Mouse (Mus musculus): ENCODE measurements around the gene Map3k9. TPM values are rescaled to one million over a fixed set of nuclear protein-coding genes. Genes with fewer than 3 reads are reported as not detected.

Gene Map3k9
- total and polyA plus RNA-seq, 3 experiments: 0.11 to 0.53 TPM; not detected in 1

- ATAC-seq (ENCODE audit: extremely low read depth, insufficient number of reproducible peaks, low FRiP score, poor library complexity, severe bottlenecking) (no peak), DNase-seq (ENCODE audit: low spot score) (no peak)
- Histone ChIP-seq H3K4me1 (ENCODE audit: insufficient read depth, low read depth, low read length) (no peaks in the 10 kb centered on the region), H3K36me3 (replicated peaks) (no peaks in the 10 kb centered on the region), H3K9me3 (replicated peaks) (no peaks in the 10 kb centered on the region), H3K27me3 (ENCODE audit: insufficient read depth, low read length) (peaks cover 5% of the 10 kb centered on the region; the same call in 1 of the 2 replicates), H3K4me3 (ENCODE audit: low read depth, low read length) (no peak overlapping the region)
- TF ChIP-seq TAL1 (conservative IDR thresholded peaks at IDR 0.05; ENCODE audit: low read depth, low read length): no peak
Measured at GRCm38 (mm10) chr12:81792511-81793218, 11.7 kb upstream of the Map3k9 start.

DNA sequence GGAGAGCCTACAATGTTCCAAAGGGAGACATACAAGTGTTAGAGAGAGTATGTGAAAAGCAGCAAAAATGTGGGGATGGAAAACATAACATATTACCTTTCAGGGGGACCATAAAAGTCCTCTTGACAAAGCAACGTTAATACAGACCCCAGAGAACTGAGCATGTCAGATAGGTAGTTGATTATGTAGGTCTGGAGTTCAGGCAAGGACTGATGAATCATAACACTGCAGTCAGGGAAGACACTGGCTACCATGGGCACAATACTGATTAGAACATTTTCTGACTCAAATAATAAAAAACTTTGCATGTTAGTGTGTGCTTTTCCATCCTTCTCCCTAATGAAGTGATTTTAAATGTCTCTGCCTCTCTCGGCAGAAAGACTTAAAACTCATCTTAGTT is 8.5 kb upstream of the Map3k9 start:
- H3K4me1 ChIP-seq (ENCODE audit: insufficient read depth, low read depth, low read length): no peaks in the 10 kb centered on the region
- ATAC-seq (ENCODE audit: extremely low read depth, insufficient number of reproducible peaks, low FRiP score, poor library complexity, severe bottlenecking) (no peak), DNase-seq (ENCODE audit: low spot score) (no peak)
- peaks cover 10% of the 10 kb centered on the region for H3K27me3 ChIP-seq (ENCODE audit: insufficient read depth, low read length)
- TF ChIP-seq TAL1 (conservative IDR thresholded peaks at IDR 0.05; ENCODE audit: low read depth, low read length) (no peak), POLR2AphosphoS5 (IDR thresholded peaks at IDR 0.05; ENCODE audit: insufficient replicate concordance, low read depth, low read length) (no peak), GATA2 (IDR thresholded peaks at IDR 0.05; ENCODE audit: borderline replicate concordance, low read depth, low read length) (no peak), GATA1 (IDR thresholded peaks at IDR 0.05; ENCODE audit: borderline replicate concordance, low read length) (no peak), CTCF (IDR thresholded peaks at IDR 0.05; ENCODE audit: low read depth, low read length) (no peak)
- no peak overlapping the region for H3K4me3 ChIP-seq (ENCODE audit: low read depth, low read length)
- H3K36me3 ChIP-seq (replicated peaks): no peaks in the 10 kb centered on the region
- no peaks in the 10 kb centered on the region for H3K9me3 ChIP-seq (replicated peaks)

DNA sequence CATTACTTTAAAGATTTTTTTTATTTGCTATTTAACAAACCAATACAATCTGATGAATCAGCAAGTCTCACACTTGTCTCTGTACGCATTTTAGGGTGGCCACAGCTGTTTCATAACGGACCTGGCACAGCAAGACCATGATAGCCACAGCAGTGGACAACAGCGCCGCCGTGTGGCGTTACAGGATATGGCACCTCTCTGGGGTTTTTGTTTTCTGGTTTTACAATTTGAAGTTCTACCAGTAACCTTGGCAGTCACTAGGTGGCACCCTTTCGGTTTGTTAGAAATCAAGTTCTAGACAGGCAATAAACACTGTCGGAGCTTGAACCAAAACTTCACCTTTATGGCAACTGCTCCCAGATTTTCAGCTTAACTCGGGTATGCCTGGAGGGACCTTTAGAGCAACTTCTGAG is 7.7 kb upstream of the Map3k9 start:
- peak; percentile 26 for DNase-seq (ENCODE audit: low spot score)
- ATAC-seq (ENCODE audit: extremely low read depth, insufficient number of reproducible peaks, low FRiP score, poor library complexity, severe bottlenecking): no peak
- Histone ChIP-seq H3K27me3 (ENCODE audit: insufficient read depth, low read length) (peaks cover 10% of the 10 kb centered on the region), H3K4me3 (ENCODE audit: low read depth, low read length) (no peak overlapping the region), H3K9me3 (replicated peaks) (no peaks in the 10 kb centered on the region), H3K4me1 (ENCODE audit: insufficient read depth, low read depth, low read length) (no peaks in the 10 kb centered on the region), H3K36me3 (replicated peaks) (no peaks in the 10 kb centered on the region)
- no peak for TF ChIP-seq GATA2 (IDR thresholded peaks at IDR 0.05; ENCODE audit: borderline replicate concordance, low read depth, low read length)
- TF ChIP-seq CTCF (IDR thresholded peaks at IDR 0.05; ENCODE audit: low read depth, low read length): peak; percentile 97
- TF ChIP-seq GATA1 (IDR thresholded peaks at IDR 0.05; ENCODE audit: borderline replicate concordance, low read length): no peak
- no peak for TF ChIP-seq TAL1 (conservative IDR thresholded peaks at IDR 0.05; ENCODE audit: low read depth, low read length)
- TF ChIP-seq POLR2AphosphoS5 (IDR thresholded peaks at IDR 0.05; ENCODE audit: insufficient replicate concordance, low read depth, low read length): no peak

DNA sequence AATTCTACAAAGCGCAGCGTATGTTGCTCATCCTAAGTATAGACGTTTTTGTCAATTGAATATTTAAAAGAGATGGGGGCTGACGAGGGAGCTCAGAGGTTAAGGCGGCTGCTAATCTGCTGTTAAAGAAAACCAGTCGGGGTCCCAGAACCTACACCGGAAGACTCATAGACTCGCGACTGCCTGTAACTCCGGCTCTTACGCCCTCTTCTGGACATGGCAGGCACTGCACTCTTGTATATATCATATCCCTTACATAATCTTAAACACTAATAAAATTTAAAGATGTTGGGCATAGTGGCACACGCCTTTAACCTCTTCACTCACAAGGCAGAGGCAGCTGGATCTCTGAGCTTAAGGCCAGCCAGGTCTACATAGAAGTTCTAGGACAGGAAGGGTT is 6.3 kb upstream of the Map3k9 start:
- Histone ChIP-seq H3K4me3 (ENCODE audit: low read depth, low read length) (no peak overlapping the region), H3K27me3 (ENCODE audit: insufficient read depth, low read length) (peaks cover 10% of the 10 kb centered on the region), H3K9me3 (replicated peaks) (no peaks in the 10 kb centered on the region), H3K36me3 (replicated peaks) (no peaks in the 10 kb centered on the region), H3K4me1 (ENCODE audit: insufficient read depth, low read depth, low read length) (no peaks in the 10 kb centered on the region)
- ATAC-seq (ENCODE audit: extremely low read depth, insufficient number of reproducible peaks, low FRiP score, poor library complexity, severe bottlenecking) (no peak), DNase-seq (ENCODE audit: low spot score) (no peak)
- TF ChIP-seq GATA2 (IDR thresholded peaks at IDR 0.05; ENCODE audit: borderline replicate concordance, low read depth, low read length) (no peak), TAL1 (conservative IDR thresholded peaks at IDR 0.05; ENCODE audit: low read depth, low read length) (no peak), CTCF (IDR thresholded peaks at IDR 0.05; ENCODE audit: low read depth, low read length) (no peak), POLR2AphosphoS5 (IDR thresholded peaks at IDR 0.05; ENCODE audit: insufficient replicate concordance, low read depth, low read length) (no peak), GATA1 (IDR thresholded peaks at IDR 0.05; ENCODE audit: borderline replicate concordance, low read length) (no peak)

DNA sequence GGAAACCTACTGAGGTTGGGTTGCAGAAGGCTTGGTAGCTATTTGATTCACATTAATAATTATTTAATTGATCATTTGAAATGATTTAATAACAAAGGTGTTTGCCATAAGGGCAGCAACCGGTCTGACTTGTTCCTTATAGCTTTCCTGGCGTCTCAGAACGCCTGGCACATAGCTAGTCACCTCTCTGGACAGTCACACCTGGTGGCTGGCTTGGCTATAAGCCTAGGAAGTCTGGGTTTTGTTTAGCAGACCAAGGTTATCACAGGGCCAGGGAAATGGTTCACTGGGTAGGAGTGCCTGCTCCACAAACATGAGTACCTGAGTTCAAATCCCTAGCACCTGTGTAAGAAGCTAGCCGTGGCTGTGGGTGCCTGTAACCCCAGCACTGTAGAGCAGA is 2.3 kb upstream of the Map3k9 start:
- peaks cover 6% of the 10 kb centered on the region for H3K27me3 ChIP-seq (ENCODE audit: insufficient read depth, low read length)
- ATAC-seq (ENCODE audit: extremely low read depth, insufficient number of reproducible peaks, low FRiP score, poor library complexity, severe bottlenecking): no peak

GRCm38 (mm10) chr12:81782606-81783005 is 1.6 kb upstream of the Map3k9 start:
- Histone ChIP-seq H3K4me3 (ENCODE audit: low read depth, low read length) (no peak overlapping the region), H3K36me3 (replicated peaks) (no peaks in the 10 kb centered on the region), H3K27me3 (ENCODE audit: insufficient read depth, low read length) (peaks cover 6% of the 10 kb centered on the region), H3K4me1 (ENCODE audit: insufficient read depth, low read depth, low read length) (no peaks in the 10 kb centered on the region), H3K9me3 (replicated peaks) (peaks cover 15% of the 10 kb centered on the region)
- DNase-seq (ENCODE audit: low spot score) (no peak), ATAC-seq (ENCODE audit: extremely low read depth, insufficient number of reproducible peaks, low FRiP score, poor library complexity, severe bottlenecking) (no peak)
- TF ChIP-seq GATA1 (IDR thresholded peaks at IDR 0.05; ENCODE audit: borderline replicate concordance, low read length): no peak
- no peak for TF ChIP-seq CTCF (IDR thresholded peaks at IDR 0.05; ENCODE audit: low read depth, low read length)
- TF ChIP-seq GATA2 (IDR thresholded peaks at IDR 0.05; ENCODE audit: borderline replicate concordance, low read depth, low read length): no peak
- TF ChIP-seq POLR2AphosphoS5 (IDR thresholded peaks at IDR 0.05; ENCODE audit: insufficient replicate concordance, low read depth, low read length): no peak
- no peak for TF ChIP-seq TAL1 (conservative IDR thresholded peaks at IDR 0.05; ENCODE audit: low read depth, low read length)

More for the DNA sequence above, 2.3 kb upstream of the Map3k9 start:
- Histone ChIP-seq H3K36me3 (replicated peaks) (no peaks in the 10 kb centered on the region), H3K4me1 (ENCODE audit: insufficient read depth, low read depth, low read length) (no peaks in the 10 kb centered on the region), H3K4me3 (ENCODE audit: low read depth, low read length) (no peak overlapping the region), H3K9me3 (replicated peaks) (peaks cover 15% of the 10 kb centered on the region)
- TF ChIP-seq CTCF (IDR thresholded peaks at IDR 0.05; ENCODE audit: low read depth, low read length) (no peak), GATA1 (IDR thresholded peaks at IDR 0.05; ENCODE audit: borderline replicate concordance, low read length) (no peak), TAL1 (conservative IDR thresholded peaks at IDR 0.05; ENCODE audit: low read depth, low read length) (no peak), POLR2AphosphoS5 (IDR thresholded peaks at IDR 0.05; ENCODE audit: insufficient replicate concordance, low read depth, low read length) (no peak), GATA2 (IDR thresholded peaks at IDR 0.05; ENCODE audit: borderline replicate concordance, low read depth, low read length) (no peak)
- DNase-seq (ENCODE audit: low spot score): no peak

Measured in G1E (cell line).